Mouse (Mus musculus): ENCODE data around the gene Prdm1. TPM values are rescaled to one million over a fixed set of nuclear protein-coding genes. Genes with fewer than 3 reads are reported as not detected.

Prdm1 gene
- total and polyA plus RNA-seq, 3 experiments, result 4.7 to 13.6 (median 8.0) TPM

- TF ChIP-seq JUND (conservative IDR thresholded peaks at IDR 0.05; ENCODE audit: low read depth, low read length) (peak; percentile 97), IRF4 (IDR thresholded peaks at IDR 0.05; ENCODE audit: low read depth, low read length) (peak; percentile 98)
These were observed 83.9 kb downstream of the Prdm1 start (continued) for GRCm38 (mm10) chr10:44444415-44444814.

GRCm38 (mm10) chr10:44443696-44444095 lies 84.6 kb downstream of the Prdm1 start:
- Histone ChIP-seq H3K27me3 (replicated peaks) (no peaks in the 10 kb centered on the region), H3K9ac (ENCODE audit: insufficient read depth, low read depth) (peak overlapping the region; percentile 92), H3K4me3 (replicated peaks in 1 of 3; ENCODE audit: low read depth in 2 of 3, low read length in 2 of 3, poor library complexity in 1 of 3) (no peak overlapping the region), H3K36me3 (replicated peaks in 1 of 2; ENCODE audit: control insufficient read depth in 1 of 2, insufficient read depth in 1 of 2, low read length in 1 of 2) (peaks cover 30 to 62% of the 10 kb centered on the region in 2 experiments), H3K4me1 (ENCODE audit: control insufficient read depth in 1 of 2, insufficient read depth in 2 of 2) (peaks cover 34 to 91% of the 10 kb centered on the region in 2 experiments), H3K79me2 (replicated peaks; ENCODE audit: control insufficient read depth, extremely low read depth, insufficient read depth, poor library complexity, severe bottlenecking) (peaks cover 51% of the 10 kb centered on the region), H3K4me2 (ENCODE audit: insufficient read depth, low read depth, poor library complexity, severe bottlenecking) (peak overlapping the region; percentile 74), H3K27ac (ENCODE audit: insufficient read depth, low read depth) (peak overlapping the region; percentile 71), H3K9me3 (replicated peaks; ENCODE audit: low read length) (no peaks in the 10 kb centered on the region)
- dilution Hi-C loops (cut with MboI; ENCODE audit: extremely low pct_ligation_motif_present, extremely low pct_unique_long_range_greater_than_20kb, low sequenced_read_pairs), result no loop called here
- in situ Hi-C loops (cut with MboI; ENCODE audit: low pct_ligation_motif_present, low pct_unique_long_range_greater_than_20kb, low sequenced_read_pairs), result no loop called here
- no peak for TF ChIP-seq NRF1 (IDR thresholded peaks at IDR 0.05; ENCODE audit: low read depth, low read length)
- TF ChIP-seq JUN (IDR thresholded peaks at IDR 0.05; ENCODE audit: insufficient read depth, low read depth, low read length), result no peak
- no peak for TF ChIP-seq ZMIZ1 (IDR thresholded peaks at IDR 0.05; ENCODE audit: low read depth, low read length)
- no peak for TF ChIP-seq IRF4 (IDR thresholded peaks at IDR 0.05; ENCODE audit: low read depth, low read length)
- TF ChIP-seq ZNF384 (IDR thresholded peaks at IDR 0.05; ENCODE audit: low read depth, low read length), result no peak
- no peak for DNase-seq (ENCODE audit: extremely low read depth)

- TF ChIP-seq HCFC1 (IDR thresholded peaks at IDR 0.05; ENCODE audit: low read depth, low read length), result no peak
- TF ChIP-seq MAZ (IDR thresholded peaks at IDR 0.05; ENCODE audit: low read depth, low read length), result no peak
- TF ChIP-seq MYC (IDR thresholded peaks at IDR 0.05; ENCODE audit: low read depth, low read length), result no peak
- TF ChIP-seq NELFE (IDR thresholded peaks at IDR 0.05; ENCODE audit: low read depth, low read length), result no peak
- no peak for TF ChIP-seq CHD2 (IDR thresholded peaks at IDR 0.05; ENCODE audit: low read length)
- no peak for TF ChIP-seq ZNF384 (IDR thresholded peaks at IDR 0.05; ENCODE audit: low read depth, low read length)
- TF ChIP-seq MEF2A (IDR thresholded peaks at IDR 0.05; ENCODE audit: borderline replicate concordance, low read depth, low read length), result no peak
- TF ChIP-seq POLR2AphosphoS2 (IDR thresholded peaks at IDR 0.05; ENCODE audit: low read depth, low read length), result no peak
- TF ChIP-seq GABPA (IDR thresholded peaks at IDR 0.05; ENCODE audit: insufficient replicate concordance, low read depth, low read length), result no peak
- TF ChIP-seq TBP (conservative IDR thresholded peaks at IDR 0.05; ENCODE audit: low read depth, low read length), result no peak
- TF ChIP-seq ELF1 (IDR thresholded peaks at IDR 0.05; ENCODE audit: low read depth, low read length), result no peak
- TF ChIP-seq IRF4 (IDR thresholded peaks at IDR 0.05; ENCODE audit: low read depth, low read length), result no peak
- TF ChIP-seq KAT2A (IDR thresholded peaks at IDR 0.05; ENCODE audit: insufficient replicate concordance, low read length), result no peak
- no peak for TF ChIP-seq USF2 (conservative IDR thresholded peaks at IDR 0.05; ENCODE audit: low read depth, low read length)
- TF ChIP-seq EP300 (IDR thresholded peaks at IDR 0.05; ENCODE audit: low read length), result peak; percentile 41; the same call in 1 of the 2 replicates
- no peak for TF ChIP-seq TCF12 (IDR thresholded peaks at IDR 0.05; ENCODE audit: low read depth, low read length)
- peak; percentile 32; the same call in 1 of the 2 replicates for TF ChIP-seq SIN3A (IDR thresholded peaks at IDR 0.05; ENCODE audit: low read length)
- no peak for TF ChIP-seq MAFK (IDR thresholded peaks at IDR 0.05; ENCODE audit: insufficient replicate concordance, low read length)
- no peak for DNase-seq (ENCODE audit: extremely low read depth)
- Histone ChIP-seq H3K36me3 (replicated peaks in 1 of 2; ENCODE audit: control insufficient read depth in 1 of 2, insufficient read depth in 1 of 2, low read length in 1 of 2) (peaks cover 30 to 44% of the 10 kb centered on the region in 2 experiments), H3K9me3 (replicated peaks; ENCODE audit: low read length) (no peaks in the 10 kb centered on the region), H3K27ac (ENCODE audit: insufficient read depth, low read depth) (peak overlapping the region; percentile 84), H3K79me2 (replicated peaks; ENCODE audit: control insufficient read depth, extremely low read depth, insufficient read depth, poor library complexity, severe bottlenecking) (peaks cover 31% of the 10 kb centered on the region), H3K4me1 (ENCODE audit: control insufficient read depth in 1 of 2, insufficient read depth in 2 of 2) (peaks cover 43 to 95% of the 10 kb centered on the region in 2 experiments), H3K9ac (ENCODE audit: insufficient read depth, low read depth) (no peak overlapping the region), H3K27me3 (replicated peaks) (no peaks in the 10 kb centered on the region), H3K4me3 (replicated peaks in 1 of 3; ENCODE audit: low read depth in 2 of 3, low read length in 2 of 3, poor library complexity in 1 of 3) (peak overlapping the region in 1 of 3 experiments; percentile 4), H3K4me2 (ENCODE audit: insufficient read depth, low read depth, poor library complexity, severe bottlenecking) (0 out of 2 replicates have a peak overlapping the region, but pooled peaks have one; percentile 6)
- dilution Hi-C loops (cut with MboI; ENCODE audit: extremely low pct_ligation_motif_present, extremely low pct_unique_long_range_greater_than_20kb, low sequenced_read_pairs), result no loop called here
- in situ Hi-C loops (cut with MboI; ENCODE audit: low pct_ligation_motif_present, low pct_unique_long_range_greater_than_20kb, low sequenced_read_pairs), result loop anchor here (5.0 kb wide), 1 partner anchor 37 kb away; no protein-coding TSS in a partner anchor
These were observed 88.6 kb downstream of the Prdm1 start for GRCm38 (mm10) chr10:44439732-44440131.
